Mouse (Mus musculus): Measurements from ENCODE around the gene Rtn2.

Rtn2 gene

DNA sequence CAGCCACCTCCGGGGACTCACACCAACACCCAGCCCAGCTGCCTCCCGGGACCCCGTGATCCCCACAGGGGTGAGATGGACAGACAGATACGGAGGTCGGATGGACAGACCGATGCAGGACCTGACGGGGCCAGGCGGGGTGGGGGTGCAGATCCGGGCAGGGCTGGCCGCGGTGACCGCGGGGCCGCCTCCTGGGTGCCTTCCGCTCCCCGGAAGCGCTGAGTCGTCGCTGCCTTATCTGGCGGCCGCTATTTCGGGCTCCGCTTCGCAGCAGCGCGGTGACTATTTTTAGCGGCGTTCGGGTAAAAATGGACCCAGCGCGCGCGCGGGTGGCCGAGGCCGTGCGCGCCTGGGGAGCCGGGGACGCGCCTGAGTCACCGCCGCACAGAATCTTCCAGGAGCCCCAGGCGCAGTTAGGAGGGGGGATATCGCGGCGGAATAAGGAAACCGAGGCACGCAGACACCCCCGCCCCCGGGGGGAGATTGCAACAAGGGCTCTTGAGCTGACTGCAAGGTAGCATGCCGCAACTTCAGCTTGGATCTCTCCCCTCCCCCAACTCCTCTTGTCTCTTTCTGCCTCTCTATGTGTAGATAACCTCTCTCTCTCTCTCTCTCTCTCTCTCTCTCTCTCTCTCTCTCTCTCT, 50.4 kb downstream of the Rtn2 start:
- ChIA-PET CTCF (interaction anchor here in 1 of 4 experiments (0.6 to 0.9 kb wide), 5 partner anchors 9 to 385 kb away, joined by 3 to 5 read pairs (median 3); no protein-coding TSS in a partner anchor), POLR2A (interaction anchor here in 3 of 4 experiments (0.6 to 2.9 kb wide), 7 partner anchors 9 to 429 kb away, joined by 3 to 15 read pairs (median 4); partner anchors contain the start of gene Fosb (in 1 of the 3))

DNA sequence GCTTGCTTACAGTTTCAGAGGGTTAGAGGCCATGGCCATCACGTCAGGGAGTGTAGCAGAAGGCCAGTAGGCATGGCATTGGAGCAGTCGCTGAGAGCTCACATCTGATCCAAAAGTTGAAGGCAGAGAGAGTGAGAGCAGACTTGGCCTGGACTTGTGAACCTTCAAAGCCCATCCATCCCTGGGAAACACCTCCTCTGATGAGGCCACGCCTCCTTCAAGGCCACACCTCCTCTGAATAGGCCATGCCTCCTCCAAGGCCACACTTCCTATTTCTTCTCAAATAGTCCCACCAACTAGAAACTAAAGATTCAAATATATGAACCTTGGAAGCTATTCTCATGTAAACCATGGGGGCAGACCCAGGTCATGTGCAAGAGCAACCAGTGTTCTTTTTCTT, 53.2 kb downstream of the Rtn2 start:
- CTCF ChIA-PET = interaction anchor here in 2 of 4 experiments (0.6 to 1.3 kb wide), 3 partner anchors 9 to 198 kb away, joined by 3 read pairs; partner anchors contain the start of gene Ercc1 (in 1 of the 2)

DNA sequence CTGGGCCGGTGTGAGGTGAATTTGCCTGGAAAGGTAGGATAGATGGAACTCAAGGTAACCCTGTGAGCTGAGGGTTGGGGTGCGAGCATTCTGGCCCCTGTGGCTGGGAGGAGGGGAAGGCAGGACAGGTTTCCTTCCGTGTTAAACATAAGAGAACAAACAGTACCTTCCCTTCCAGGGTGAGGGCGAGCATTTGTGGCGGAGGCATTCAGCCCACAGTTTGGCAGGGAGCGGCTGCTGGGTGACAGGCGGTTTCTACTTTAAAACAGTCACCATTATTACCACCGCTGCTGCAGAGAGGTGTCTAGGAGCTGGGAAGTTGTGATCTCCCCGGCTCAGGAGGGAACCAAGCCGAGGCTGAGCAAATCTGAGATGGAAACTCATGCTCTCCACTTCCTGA, 54.7 kb downstream of the Rtn2 start:
- ChIA-PET POLR2A (interaction anchor here in 2 of 4 experiments (0.6 to 2.3 kb wide), 3 partner anchors 25 to 34 kb away, joined by 3 to 4 read pairs (median 4); no protein-coding TSS in a partner anchor), CTCF (interaction anchor here in 2 of 4 experiments (0.5 to 1.1 kb wide), 2 partner anchors 36 to 46 kb away, joined by 3 to 4 read pairs; no protein-coding TSS in a partner anchor)

More for the DNA sequence above, 53.2 kb downstream of the Rtn2 start:
- POLR2A ChIA-PET = interaction anchor here in 1 of 4 experiments (2.3 kb wide), 1 partner anchor 32 kb away, joined by 4 read pairs; no protein-coding TSS in a partner anchor

GRCm38 (mm10) chr7:19338060-19338459, 55.6 kb downstream of the Rtn2 start:
- ChIA-PET CTCF (interaction anchor here in 3 of 4 experiments (0.6 to 1.1 kb wide), 3 partner anchors 29 to 177 kb away, joined by 3 to 4 read pairs (median 3); no protein-coding TSS in a partner anchor), POLR2A (interaction anchor here in 2 of 4 experiments (0.6 to 1.7 kb wide), 4 partner anchors 22 to 260 kb away, joined by 3 to 4 read pairs (median 3); partner anchors contain the start of genes Cd3eap (in 1 of the 2) and Ppp1r13l (in 1 of the 2))

GRCm38 (mm10) chr7:19338596-19338995, 56.2 kb downstream of the Rtn2 start:
- CTCF ChIA-PET = interaction anchor here in 1 of 4 experiments (0.6 kb wide), 1 partner anchor 176 kb away, joined by 3 read pairs; no protein-coding TSS in a partner anchor
- POLR2A ChIA-PET = interaction anchor here in 2 of 4 experiments (0.6 to 1.7 kb wide), 4 partner anchors 21 to 261 kb away, joined by 3 to 4 read pairs (median 3); partner anchors contain the start of genes Cd3eap (in 1 of the 2) and Ppp1r13l (in 1 of the 2)

DNA sequence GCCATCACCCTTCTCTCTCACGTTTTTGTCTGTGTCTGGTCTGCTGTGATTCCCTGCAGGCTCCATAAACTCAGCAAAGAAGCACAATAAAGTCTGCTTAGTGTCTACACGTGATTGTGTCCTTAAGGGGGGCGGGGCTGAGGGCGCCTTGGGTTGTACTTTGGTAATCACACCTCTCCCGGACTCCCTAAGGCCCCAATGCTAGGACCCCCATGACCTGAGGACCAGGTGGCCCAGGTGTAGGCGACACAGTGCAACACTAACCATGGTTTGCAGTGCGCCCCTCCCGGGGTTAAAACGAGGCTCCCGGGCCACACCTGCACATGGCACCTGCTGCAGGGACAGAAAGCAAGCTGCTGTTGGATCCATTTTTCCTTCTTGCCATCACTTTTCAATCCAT, 58.8 kb downstream of the Rtn2 start:
- ChIA-PET CTCF (interaction anchor here in 2 of 4 experiments (0.9 to 3.0 kb wide), 4 partner anchors 8 to 102 kb away, joined by 4 to 43 read pairs (median 4); no protein-coding TSS in a partner anchor), POLR2A (interaction anchor here in 3 of 4 experiments (0.5 to 1.4 kb wide), 7 partner anchors 8 to 348 kb away, joined by 3 to 4 read pairs (median 3); partner anchors contain the start of genes Cd3eap (in 1 of the 3), Fosb (in 1 of the 3) and Ppp1r13l (in 1 of the 3))

GRCm38 (mm10) chr7:19341761-19342409, 59.5 kb downstream of the Rtn2 start:
- CTCF ChIA-PET = interaction anchor here (0.5 to 3.0 kb wide), 27 partner anchors 9 to 163 kb away, joined by 3 to 43 read pairs (median 4); no protein-coding TSS in a partner anchor
- POLR2A ChIA-PET = interaction anchor here in 3 of 4 experiments (0.5 to 3.4 kb wide), 16 partner anchors 9 to 347 kb away, joined by 3 to 10 read pairs (median 3); partner anchors contain the start of genes Cd3eap (in 2 of the 3), Ppp1r13l (in 2 of the 3) and Fosb (in 1 of the 3)

- CTCF ChIA-PET = interaction anchor here (0.6 to 3.0 kb wide), 38 partner anchors 11 to 286 kb away, joined by 3 to 43 read pairs (median 4); no protein-coding TSS in a partner anchor
- POLR2A ChIA-PET = interaction anchor here in 3 of 4 experiments (0.7 to 3.4 kb wide), 15 partner anchors 11 to 133 kb away, joined by 3 to 10 read pairs (median 3); partner anchors contain the start of genes Cd3eap (in 2 of the 3) and Ppp1r13l (in 2 of the 3)
These were observed 60.1 kb downstream of the Rtn2 start for GRCm38 (mm10) chr7:19342481-19343027.

DNA sequence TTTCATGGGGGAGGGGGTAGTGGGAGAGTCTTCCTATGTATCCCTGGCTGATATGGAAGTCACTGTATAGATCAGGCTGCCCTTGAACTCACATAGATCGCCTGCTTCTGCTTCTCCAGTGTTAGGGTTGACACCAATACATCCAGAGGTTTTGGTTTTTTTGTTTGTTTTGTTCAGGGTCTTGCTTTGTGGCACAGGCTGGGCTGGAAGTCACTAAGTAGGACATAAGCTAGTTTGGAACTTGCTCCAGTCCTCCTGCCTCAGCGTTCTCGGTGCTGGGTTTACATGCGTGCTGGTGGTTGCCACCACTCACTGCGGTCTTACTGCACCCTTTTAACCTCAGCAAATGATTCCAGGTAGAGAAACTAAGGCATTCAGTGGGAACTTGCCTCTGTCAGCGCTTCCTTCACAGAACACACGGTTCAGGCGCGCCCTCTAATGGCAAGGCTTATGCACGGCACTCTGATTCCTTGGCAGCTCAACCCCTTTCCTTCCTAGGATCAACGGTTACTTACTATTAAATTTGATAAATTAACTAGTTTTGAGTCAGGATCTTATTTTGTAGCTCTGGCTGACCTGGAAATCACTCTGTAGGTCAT, 60.9 kb downstream of the Rtn2 start:
- ChIA-PET CTCF (interaction anchor here (0.6 to 3.0 kb wide), 54 partner anchors 11 to 470 kb away, joined by 3 to 43 read pairs (median 4); partner anchors contain the start of genes Cblc (in 1 of the 4) and Fosb (in 1 of the 4)), POLR2A (interaction anchor here in 3 of 4 experiments (0.6 to 3.4 kb wide), 18 partner anchors 16 to 426 kb away, joined by 3 to 11 read pairs (median 4); partner anchors contain the start of genes Cd3eap (in 2 of the 3), Ppp1r13l (in 2 of the 3) and Fosb (in 1 of the 3))

DNA sequence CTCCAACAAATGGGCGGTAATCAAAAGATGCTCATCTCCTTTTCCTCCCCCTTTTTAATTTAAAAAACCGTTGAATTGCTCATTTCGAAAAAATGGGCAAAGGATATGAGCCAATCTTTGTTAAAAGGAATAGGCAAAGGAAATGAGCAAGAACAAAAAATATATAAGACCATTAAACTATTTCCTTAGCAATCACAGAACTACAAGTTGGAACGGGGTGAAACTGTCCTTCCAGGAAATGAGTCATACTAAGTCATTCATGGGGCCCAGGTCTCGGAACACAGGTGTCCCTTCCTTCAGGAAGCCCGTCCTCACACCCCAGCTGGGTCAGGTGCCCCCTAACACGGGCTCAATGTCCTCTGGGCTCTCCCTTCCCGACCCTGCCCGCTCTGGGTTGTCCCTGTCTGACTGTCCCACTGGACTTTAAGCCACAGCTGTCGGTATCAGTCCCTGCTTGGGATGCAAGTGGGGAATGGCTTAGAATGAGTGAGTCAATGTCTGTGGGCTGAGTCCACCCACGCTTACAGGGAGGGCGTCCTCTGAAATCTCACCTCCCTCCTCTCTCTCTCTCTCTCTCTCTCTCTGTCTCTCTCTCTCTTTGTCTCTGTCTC, 61.9 kb downstream of the Rtn2 start, which contains the start of gene Ercc1:
Ercc1 (plus strand) TSS at position 542 of the 611 bp plus-strand sequence.
- CTCF ChIA-PET = interaction anchor here (0.6 to 2.4 kb wide), 26 partner anchors 8 to 259 kb away, joined by 3 to 18 read pairs (median 3); partner anchors contain the start of genes Eml2 (in 1 of the 4) and Fosb (in 1 of the 4)
- POLR2A ChIA-PET = interaction anchor here (0.6 to 3.4 kb wide), 28 partner anchors 10 to 351 kb away, joined by 3 to 23 read pairs (median 6); partner anchors contain the start of genes Cd3eap (in 3 of the 4), Ppp1r13l (in 3 of the 4), Fosb (in 2 of the 4) and Ppm1n (in 1 of the 4)

GRCm38 (mm10) chr7:19344938-19345471, 62.6 kb downstream of the Rtn2 start:
- ChIA-PET POLR2A (interaction anchor here (0.6 to 3.4 kb wide), 28 partner anchors 10 to 352 kb away, joined by 3 to 23 read pairs (median 6); partner anchors contain the start of genes Cd3eap (in 3 of the 4), Ppp1r13l (in 3 of the 4), Fosb (in 2 of the 4) and Ppm1n (in 1 of the 4)), CTCF (interaction anchor here (0.6 to 2.4 kb wide), 27 partner anchors 9 to 258 kb away, joined by 3 to 18 read pairs (median 3); partner anchors contain the start of genes Eml2 (in 1 of the 4) and Fosb (in 1 of the 4))

All from embryonic stem cell, embryonic (primary cell).